24 mouse cellular contexts compared by ENCODE assay signal in genomic region chr1:75412196-75412595, GRCm38 (mm10). TPM values are rescaled to one million over a fixed set of nuclear protein-coding genes. Genes with fewer than 3 reads are reported as not detected.
A peak's percentile ranks its signal among the peaks of the same experiment; 100 is the strongest.
DNase-seq lines count a peak whose midpoint lies in the region; ATAC-seq and TF ChIP-seq lines count a peak whose summit lies in the region.
"Had no signal": no experiment of that assay in that cellular context is flagged by ENCODE, and none has a peak within 500 bp of the region (broad histone marks: within the 10 kb centered on the region; RNA-seq: fewer than 3 reads in every experiment).

No protein-coding gene starts in this region.

- no peaks in the 10 kb centered on the region for H3K9me3 ChIP-seq in midbrain, postnatal 0 days (ENCODE audit: low read length)
- H3K9me3 ChIP-seq in midbrain, embryonic 11.5 days (ENCODE audit: control insufficient read depth, low read length): no peaks in the 10 kb centered on the region
- H3K9me3 ChIP-seq in ES-E14 (ENCODE audit: control insufficient read depth, insufficient read depth, low read depth, low read length) (no peaks in the 10 kb centered on the region), MEL (replicated peaks; ENCODE audit: insufficient read depth, low read length) (no peaks in the 10 kb centered on the region)
- H3K9me3 ChIP-seq: G1E had no signal

- no peak for TF ChIP-seq EP300 in MEL (IDR thresholded peaks at IDR 0.05; ENCODE audit: low read depth in 1 of 2, low read length in 2 of 2)

- peak overlapping the region; percentile 75; the same call in 1 of the 2 replicates for H3K27ac ChIP-seq in gastrocnemius, adult 2 months
- no peak overlapping the region for H3K27ac ChIP-seq in midbrain, postnatal 0 days (ENCODE audit: low read depth, low read length)
- no peak overlapping the region for H3K27ac ChIP-seq in midbrain, embryonic 11.5 days (ENCODE audit: low read depth, low read length)
- no peak overlapping the region for H3K27ac ChIP-seq in ES-E14 (ENCODE audit: insufficient read depth, low read depth, low read length, poor library complexity, severe bottlenecking)
- no peak overlapping the region for H3K27ac ChIP-seq in MEL (ENCODE audit: control insufficient read depth, low read depth, low read length)

- no peaks in the 10 kb centered on the region for H3K27me3 ChIP-seq in midbrain, postnatal 0 days (ENCODE audit: insufficient read depth, low read length)
- H3K27me3 ChIP-seq in midbrain, embryonic 11.5 days (ENCODE audit: control insufficient read depth, insufficient read depth, low read length): no peaks in the 10 kb centered on the region
- H3K27me3 ChIP-seq in MEL (ENCODE audit: control insufficient read depth in 1 of 2, insufficient read depth in 2 of 2, low read length in 2 of 2): no peaks in the 10 kb centered on the region
- H3K27me3 ChIP-seq: CH12.LX, Patski had no signal

- no peak overlapping the region for H3K9ac ChIP-seq in midbrain, postnatal 0 days (replicated peaks; ENCODE audit: low read length, poor library complexity, severe bottlenecking)
- no peak overlapping the region for H3K9ac ChIP-seq in midbrain, embryonic 11.5 days (ENCODE audit: low read length)
- H3K9ac ChIP-seq in ES-E14 (ENCODE audit: insufficient read depth, low read depth, low read length, poor library complexity, severe bottlenecking): no peak overlapping the region
- H3K9ac ChIP-seq in MEL (ENCODE audit: control insufficient read depth, low read depth, low read length, poor library complexity, severe bottlenecking): no peak overlapping the region

- TF ChIP-seq RAD21 in MEL (IDR thresholded peaks at IDR 0.05; ENCODE audit: low read depth, low read length): no peak

- no peak for ATAC-seq in midbrain, postnatal 0 days (ENCODE audit: low FRiP score)
- no peak for ATAC-seq in midbrain, embryonic 11.5 days (ENCODE audit: low FRiP score)
- ATAC-seq: activated CD4-positive, CD25-positive, alpha-beta regulatory T cell, adult 4 months; CD4-positive, CD25-positive, alpha-beta regulatory T cell, adult 4 months; Patski had no signal

- DNase-seq in gastrocnemius, adult 2 months: no peak
- DNase-seq in gastrocnemius, postnatal 4 days (ENCODE audit: low spot score in 2 of 2): no peak
- no peak for DNase-seq in midbrain, postnatal 0 days (ENCODE audit: low spot score)
- no peak for DNase-seq in midbrain, embryonic 11.5 days (ENCODE audit: low spot score, missing footprints)
- DNase-seq in ES-E14 (ENCODE audit: low read depth, low spot score) (no peak), MEL (ENCODE audit: low read depth, low spot score) (no peak)
- no peak for DNase-seq in cerebellum, postnatal 4 days (ENCODE audit: low spot score in 2 of 2)
- DNase-seq in right cerebral cortex, postnatal 10 days (ENCODE audit: low spot score in 2 of 2): no peak
- DNase-seq: adrenal gland, adult 2 months; adrenal gland, adult 8-10 months; adrenal gland, postnatal 10 days; adrenal gland, postnatal 14 days; adrenal gland, postnatal 25 days; adrenal gland, postnatal 36 days; B cell, adult 2 months; cerebellum, adult 11 months; cerebellum, adult 11-12 months; cerebellum, adult 18-20 months; cerebellum, adult 2 months had no signal

- no peak for TF ChIP-seq POLR2A in MEL (IDR thresholded peaks at IDR 0.05; ENCODE audit: control insufficient read depth in 1 of 2, insufficient read depth in 1 of 2, low read depth in 1 of 2, low read length in 2 of 2, poor library complexity in 1 of 2)

- in situ Hi-C loops in ES-E14 (cut with MboI; ENCODE audit: low sequenced_read_pairs in 2 of 2, unreplicated experiment in 2 of 2): no loop called here

- peaks cover 32% of the 10 kb centered on the region; the same call in 1 of the 2 replicates for H3K36me3 ChIP-seq in midbrain, postnatal 0 days (ENCODE audit: insufficient read depth, low read length)
- no peaks in the 10 kb centered on the region for H3K36me3 ChIP-seq in midbrain, embryonic 11.5 days (ENCODE audit: control insufficient read depth, insufficient read depth, low read length)
- H3K36me3 ChIP-seq in ES-E14 (ENCODE audit: control insufficient read depth, insufficient read depth, low read length, poor library complexity, severe bottlenecking) (no peaks in the 10 kb centered on the region), MEL (ENCODE audit: control insufficient read depth in 1 of 2, insufficient read depth in 2 of 2, low read length in 2 of 2) (no peaks in the 10 kb centered on the region)
- H3K36me3 ChIP-seq: G1E had no signal

- intact Hi-C loops in gastrocnemius, adult 2 months (cut with DNase I): no loop called here

- H3K79me2 ChIP-seq in MEL (ENCODE audit: control insufficient read depth, insufficient read depth, low read length, poor library complexity): no peaks in the 10 kb centered on the region

- no peak overlapping the region for H3K4me2 ChIP-seq in midbrain, postnatal 0 days (ENCODE audit: low read depth, low read length, poor library complexity, severe bottlenecking)
- no peak overlapping the region for H3K4me2 ChIP-seq in midbrain, embryonic 11.5 days

- no peaks in the 10 kb centered on the region for H3K4me1 ChIP-seq in midbrain, postnatal 0 days (ENCODE audit: insufficient read depth, low read length)
- H3K4me1 ChIP-seq in midbrain, embryonic 11.5 days (ENCODE audit: control insufficient read depth, insufficient read depth, low read length): no peaks in the 10 kb centered on the region
- peaks cover 0 to 6% of the 10 kb centered on the region in 2 experiments; a peak in 1 of 4 replicates for H3K4me1 ChIP-seq in ES-E14 (ENCODE audit: control insufficient read depth in 2 of 2, insufficient read depth in 2 of 2, low read length in 2 of 2, poor library complexity in 1 of 2)
- no peaks in the 10 kb centered on the region for H3K4me1 ChIP-seq in MEL (ENCODE audit: control insufficient read depth in 1 of 2, insufficient read depth in 2 of 2, low read length in 2 of 2)

- H3K4me3 ChIP-seq in gastrocnemius, adult 2 months: no peak overlapping the region
- H3K4me3 ChIP-seq in midbrain, postnatal 0 days (ENCODE audit: low read depth, low read length): no peak overlapping the region
- H3K4me3 ChIP-seq in midbrain, embryonic 11.5 days (ENCODE audit: low read depth, low read length): no peak overlapping the region
- no peak overlapping the region for H3K4me3 ChIP-seq in ES-E14 (ENCODE audit: insufficient read depth in 1 of 2, low read depth in 1 of 2, low read length in 2 of 2, poor library complexity in 1 of 2, severe bottlenecking in 1 of 2)
- no peak overlapping the region for H3K4me3 ChIP-seq in MEL (ENCODE audit: control insufficient read depth in 1 of 2, insufficient read depth in 1 of 2, low read depth in 2 of 2, low read length in 2 of 2)

- TF ChIP-seq CTCF in gastrocnemius, adult 2 months (IDR thresholded peaks at IDR 0.05): no peak
- TF ChIP-seq CTCF in midbrain, postnatal 0 days (IDR thresholded peaks at IDR 0.05): peak; percentile 11; the same call in 1 of the 2 replicates
- TF ChIP-seq CTCF in MEL (IDR thresholded peaks at IDR 0.05 in 2 of 3, conservative IDR thresholded peaks at IDR 0.05 in 1 of 3; ENCODE audit: control insufficient read depth in 1 of 3, insufficient read depth in 1 of 3, low read depth in 2 of 3, low read length in 3 of 3, poor library complexity in 1 of 3, severe bottlenecking in 1 of 3): no peak

- WGBS in midbrain, postnatal 0 days: 91% methylated on average over 3 of the region's 3 CpGs
- 91% methylated on average over 3 of the region's 3 CpGs for WGBS in midbrain, embryonic 11.5 days

TF ChIP-seq in MEL, 35 proteins besides CTCF, POLR2A, EP300 and RAD21 (continues in another document):
- TF ChIP-seq ZC3H11A (IDR thresholded peaks at IDR 0.05; ENCODE audit: low read depth, low read length): no peak

RNA-seq across cellular contexts. Expression of gene Gmppa, which starts 23.5 kb away (rescaled TPM):
- total RNA-seq in gastrocnemius, adult 2 months (2021): 10 to 100 TPM; 41.1 to 42.7 TPM
- 10 to 100 TPM; 43.5 to 49.3 TPM for total RNA-seq in gastrocnemius, postnatal 4 days (2021)
- total RNA-seq in midbrain, postnatal 0 days (2014; rRNA removed): 77.1 and 94.9 TPM in 2 replicates
- 67.4 and 76.1 TPM in 2 replicates for polyA plus RNA-seq in midbrain, postnatal 0 days (2015; fragmentation: Nextera tagmentation; extraction: Ambion mirVana)
- 56.1 and 56.4 TPM in 2 replicates for polyA plus RNA-seq in midbrain, embryonic 11.5 days (2014; fragmentation: Nextera tagmentation; extraction: Ambion mirVana)
- 40.2 and 51.6 TPM in 2 replicates for total RNA-seq in ES-E14 (2012; rRNA removed)
- 63.8 and 65.0 TPM in 2 replicates for total RNA-seq in MEL (2012; rRNA removed)
- polyA plus RNA-seq in MEL (2012; ENCODE audit: insufficient read depth in 1 of 2, insufficient read length in 2 of 2, low read depth in 1 of 2, low replicate concordance in 2 of 2, missing spikeins in 1 of 2): 100 to 1,000 TPM in 1 of 2 experiments, not detected in 1; 145 TPM

RNA-seq across cellular contexts. Expression of gene Speg, which starts 37.1 kb away (rescaled TPM):
- total RNA-seq in gastrocnemius, adult 2 months (2021): 100 to 1,000 TPM; 268 to 311 TPM
- 100 to 1,000 TPM; 156 to 170 TPM for total RNA-seq in gastrocnemius, postnatal 4 days (2021)
- total RNA-seq in midbrain, postnatal 0 days (2014; rRNA removed): 62.9 and 70.6 TPM in 2 replicates
- polyA plus RNA-seq in midbrain, postnatal 0 days (2015; fragmentation: Nextera tagmentation; extraction: Ambion mirVana): 22.0 and 23.7 TPM in 2 replicates
- 13.4 and 15.2 TPM in 2 replicates for polyA plus RNA-seq in midbrain, embryonic 11.5 days (2014; fragmentation: Nextera tagmentation; extraction: Ambion mirVana)
- total RNA-seq in ES-E14 (2012; rRNA removed): 16.9 and 31.2 TPM in 2 replicates
- 1.7 and 1.8 TPM in 2 replicates for total RNA-seq in MEL (2012; rRNA removed)
- polyA plus RNA-seq in MEL (2012; ENCODE audit: insufficient read depth in 1 of 2, insufficient read length in 2 of 2, low read depth in 1 of 2, low replicate concordance in 2 of 2, missing spikeins in 1 of 2): 1 to 10 TPM in 1 of 2 experiments, not detected in 1; 9.5 TPM
- polyA plus RNA-seq: activated CD4-positive, CD25-positive, alpha-beta regulatory T cell, adult 4 months had no signal

RNA-seq across cellular contexts. Expression of gene Asic4, which starts 38.0 kb away (rescaled TPM):
- total RNA-seq in gastrocnemius, adult 2 months (2021): not detected
- total RNA-seq in gastrocnemius, postnatal 4 days (2021): under 1 TPM in 1 of 2 experiments, not detected in 1; 0.13 TPM
- total RNA-seq in midbrain, postnatal 0 days (2014; rRNA removed): 180 and 188 TPM in 2 replicates
- polyA plus RNA-seq in midbrain, postnatal 0 days (2015; fragmentation: Nextera tagmentation; extraction: Ambion mirVana): 54.8 and 60.0 TPM in 2 replicates
- polyA plus RNA-seq in midbrain, embryonic 11.5 days (2014; fragmentation: Nextera tagmentation; extraction: Ambion mirVana): 4.6 and 5.9 TPM in 2 replicates
- total RNA-seq in ES-E14 (2012; rRNA removed): not detected in 2 replicates
- total RNA-seq in MEL (2012; rRNA removed): 0.19 TPM in 1 of 2 replicates, not detected in the other
- polyA plus RNA-seq in MEL (2012; ENCODE audit: insufficient read depth in 1 of 2, insufficient read length in 2 of 2, low read depth in 1 of 2, low replicate concordance in 2 of 2, missing spikeins in 1 of 2): under 1 TPM in 1 of 2 experiments, not detected in 1; 0.18 TPM
- total RNA-seq: CH12.LX had no signal
- polyA plus RNA-seq: activated CD4-positive, CD25-positive, alpha-beta regulatory T cell, adult 4 months; CD4-positive, CD25-positive, alpha-beta regulatory T cell, adult 4 months had no signal

RNA-seq across cellular contexts. Expression of gene Des, which starts 52.1 kb away (rescaled TPM):
- 1,000 to 10,000 TPM; 2,035 to 2,198 TPM for total RNA-seq in gastrocnemius, adult 2 months (2021)
- total RNA-seq in gastrocnemius, postnatal 4 days (2021): 1,000 to 10,000 TPM; 1,760 to 1,859 TPM
- total RNA-seq in midbrain, postnatal 0 days (2014; rRNA removed): 1.9 and 2.6 TPM in 2 replicates
- polyA plus RNA-seq in midbrain, postnatal 0 days (2015; fragmentation: Nextera tagmentation; extraction: Ambion mirVana): 1.4 and 1.6 TPM in 2 replicates
- polyA plus RNA-seq in midbrain, embryonic 11.5 days (2014; fragmentation: Nextera tagmentation; extraction: Ambion mirVana): 0.52 and 0.68 TPM in 2 replicates
- total RNA-seq in ES-E14 (2012; rRNA removed) (10.8 and 19.4 TPM in 2 replicates), MEL (2012; rRNA removed) (4.6 and 7.2 TPM in 2 replicates)
- polyA plus RNA-seq in MEL (2012; ENCODE audit: insufficient read depth in 1 of 2, insufficient read length in 2 of 2, low read depth in 1 of 2, low replicate concordance in 2 of 2, missing spikeins in 1 of 2): 1 to 10 TPM in 1 of 2 experiments, not detected in 1; 7.0 TPM
- polyA plus RNA-seq: activated CD4-positive, CD25-positive, alpha-beta regulatory T cell, adult 4 months; CD4-positive, CD25-positive, alpha-beta regulatory T cell, adult 4 months had no signal

Comparison
In these comparisons a context has a peak if more than half of its experiments do, and no peak if none do; other contexts are left out.
1. RNA of gene Asic4, which starts 38.0 kb away (total RNA-seq): 180 to 188 TPM in midbrain, postnatal 0 days; 0.19 TPM in MEL, 0.13 TPM in gastrocnemius, postnatal 4 days, not detected in ES-E14 and not detected in gastrocnemius, adult 2 months; every median in the first group is over 100 times any median in the second.